Mouse (Mus musculus): ENCODE measurements around the gene Kat6b.

Kat6b gene

GRCm38 (mm10) chr14:21523234-21523633 lies 42.0 kb downstream of the Kat6b start:
- no peak for DNase-seq (ENCODE audit: low read depth)

DNA sequence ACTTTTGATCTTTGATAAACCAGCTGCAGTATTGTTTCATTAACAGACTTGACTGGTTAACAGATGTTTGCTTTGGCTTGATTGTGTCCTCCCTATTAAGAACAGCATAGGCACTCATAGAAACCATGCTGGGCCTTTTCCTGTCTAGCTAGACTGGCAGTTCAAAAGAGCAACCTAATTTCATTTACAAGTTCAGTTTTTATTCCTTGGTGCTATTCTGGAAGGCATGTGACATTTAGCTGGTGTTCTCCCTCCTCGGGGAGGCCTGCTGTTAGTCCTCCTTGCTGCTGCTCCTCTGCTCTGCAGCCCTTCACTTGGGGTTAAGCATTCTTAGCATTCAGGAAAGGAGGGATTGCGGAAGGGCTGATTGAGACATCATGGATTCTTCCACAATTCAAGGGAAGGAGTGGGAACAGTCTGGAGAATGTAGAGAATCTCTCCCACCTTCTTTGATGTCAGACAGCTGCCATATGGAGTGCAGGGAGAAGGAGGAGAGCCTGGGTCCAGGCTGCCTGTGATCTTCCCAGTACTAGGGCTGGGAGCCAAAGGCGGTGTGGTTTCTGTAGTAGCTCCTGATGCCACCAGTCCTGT lies 42.7 kb downstream of the Kat6b start:
- DNase-seq (ENCODE audit: low read depth): no peak

DNA sequence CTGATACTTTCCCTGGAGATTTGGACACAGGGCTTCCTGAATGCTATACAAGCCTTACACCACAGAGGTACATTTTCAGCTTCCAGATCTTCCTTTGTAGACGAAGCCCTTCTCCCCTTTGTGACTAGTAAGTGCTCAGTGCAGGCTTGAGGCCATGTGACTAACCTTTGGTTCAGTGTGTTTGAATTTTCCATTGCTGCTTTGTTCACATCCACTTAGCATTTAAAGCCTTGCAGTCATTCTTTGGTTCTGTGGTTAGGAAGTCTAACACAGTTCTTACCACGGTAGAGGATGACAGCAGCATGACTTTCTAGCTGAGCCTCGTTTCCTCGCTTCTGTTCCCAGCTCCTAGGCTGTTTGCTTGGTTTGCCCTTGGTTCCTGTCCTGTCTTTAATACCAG lies 44.4 kb downstream of the Kat6b start:
- DNase-seq (ENCODE audit: low read depth): no peak

DNA sequence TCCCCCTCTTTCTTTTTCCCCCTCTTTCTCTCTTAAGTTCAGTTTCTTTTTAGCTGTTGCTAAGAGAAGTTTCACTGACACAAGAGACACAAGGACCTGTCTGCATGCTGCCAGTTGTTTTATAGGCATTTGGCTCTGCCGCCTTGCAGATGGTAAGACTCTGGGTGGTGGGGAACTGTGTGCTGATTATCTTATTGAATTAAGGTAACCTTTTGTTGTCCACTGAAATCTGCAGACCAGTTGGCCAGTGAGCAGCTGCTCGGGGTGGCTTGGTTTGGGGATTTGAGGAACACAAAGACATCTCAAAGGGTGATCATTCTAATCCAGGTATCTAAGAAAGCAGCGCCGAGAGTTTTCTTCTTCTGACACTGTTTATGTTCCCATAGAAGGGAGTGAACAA lies 52.3 kb downstream of the Kat6b start:
- no peak for DNase-seq (ENCODE audit: low read depth)

DNA sequence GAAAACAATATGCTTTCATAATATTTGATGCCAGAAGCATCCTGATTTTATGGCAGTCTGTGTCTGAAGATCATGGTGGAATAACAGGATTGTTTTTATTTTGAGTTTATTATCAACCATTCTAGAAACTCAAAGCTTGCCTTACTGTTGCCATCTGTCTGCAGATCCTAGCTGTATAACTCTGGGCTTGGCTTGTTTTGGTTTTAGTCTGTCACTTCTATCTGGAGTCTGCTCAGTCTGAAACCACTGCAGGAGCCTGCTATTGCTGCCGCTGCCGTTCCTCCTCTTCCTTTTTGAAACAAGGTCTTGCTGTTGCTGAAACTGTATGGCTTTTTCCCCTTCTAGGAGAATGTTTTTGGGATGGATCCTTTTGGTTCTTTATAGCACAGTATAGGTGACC lies 52.8 kb downstream of the Kat6b start:
- DNase-seq (ENCODE audit: low read depth): no peak

GRCm38 (mm10) chr14:21534542-21535272 lies 53.5 kb downstream of the Kat6b start:
- no peak for DNase-seq (ENCODE audit: low read depth)

DNA sequence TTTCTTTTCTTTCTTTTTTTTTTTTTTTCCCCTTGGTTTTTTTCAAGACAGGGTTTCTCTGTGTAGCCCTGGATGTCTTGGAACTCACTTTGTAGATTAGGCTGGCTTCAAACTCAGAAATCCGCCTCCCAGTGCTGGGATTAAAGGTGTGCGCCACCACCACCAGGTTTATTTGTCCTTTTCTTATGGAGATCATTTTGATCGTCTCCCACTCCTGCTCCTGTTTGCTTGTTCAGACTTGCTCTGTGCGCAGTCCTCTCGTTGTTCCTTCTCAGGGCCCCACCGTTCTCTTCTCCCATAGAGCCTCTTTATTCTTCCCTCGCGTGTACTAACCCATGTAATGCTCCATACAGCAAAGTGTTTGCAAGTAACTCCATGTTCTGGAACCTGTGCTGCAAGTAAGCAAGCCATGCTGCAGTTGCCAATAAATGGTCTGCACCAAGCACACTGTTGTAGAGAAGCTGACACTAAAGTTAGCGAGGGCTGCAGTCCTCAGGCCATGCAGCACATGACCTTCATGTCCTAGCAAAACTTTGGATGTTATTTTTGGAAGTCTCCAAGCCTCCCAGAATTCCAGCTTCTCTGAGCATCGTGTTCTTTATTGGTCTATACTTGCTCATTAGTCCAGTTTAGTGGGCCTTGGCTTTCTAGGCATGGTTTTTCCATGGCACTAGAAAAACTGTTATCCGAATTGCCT lies 55.4 kb downstream of the Kat6b start:
- no peak for DNase-seq (ENCODE audit: low read depth)

GRCm38 (mm10) chr14:21537838-21538237 lies 56.6 kb downstream of the Kat6b start:
- no peak for DNase-seq (ENCODE audit: low read depth)

GRCm38 (mm10) chr14:21539731-21540130 lies 58.5 kb downstream of the Kat6b start:
- no peak for DNase-seq (ENCODE audit: low read depth)

GRCm38 (mm10) chr14:21540361-21540760 lies 59.1 kb downstream of the Kat6b start:
- no peak for DNase-seq (ENCODE audit: low read depth)

GRCm38 (mm10) chr14:21545529-21545928 lies 64.3 kb downstream of the Kat6b start:
- no peak for DNase-seq (ENCODE audit: low read depth)

GRCm38 (mm10) chr14:21546351-21546750 lies 65.1 kb downstream of the Kat6b start:
- DNase-seq (ENCODE audit: low read depth): no peak

DNA sequence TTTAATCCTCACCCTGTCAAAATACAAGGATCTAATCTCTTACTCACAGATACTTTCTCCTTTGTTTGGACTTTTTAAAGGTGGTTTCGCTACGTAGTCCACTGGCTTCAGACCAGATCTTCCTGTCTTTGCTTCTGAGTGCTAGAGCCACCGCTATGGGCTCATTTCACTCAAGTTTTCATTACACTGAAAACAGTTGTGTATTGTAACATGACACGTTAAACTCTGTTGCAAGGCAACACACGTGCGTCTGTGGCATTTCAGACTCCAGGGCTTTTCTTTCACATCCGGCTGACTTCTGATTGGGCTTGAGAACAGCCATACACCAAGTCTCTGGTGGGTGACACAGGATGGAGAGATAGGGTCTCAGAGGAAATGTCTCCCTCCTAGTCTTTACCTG lies 66.1 kb downstream of the Kat6b start:
- DNase-seq (ENCODE audit: low read depth): no peak

GRCm38 (mm10) chr14:21547965-21548364 lies 66.7 kb downstream of the Kat6b start:
- DNase-seq (ENCODE audit: low read depth): no peak

DNA sequence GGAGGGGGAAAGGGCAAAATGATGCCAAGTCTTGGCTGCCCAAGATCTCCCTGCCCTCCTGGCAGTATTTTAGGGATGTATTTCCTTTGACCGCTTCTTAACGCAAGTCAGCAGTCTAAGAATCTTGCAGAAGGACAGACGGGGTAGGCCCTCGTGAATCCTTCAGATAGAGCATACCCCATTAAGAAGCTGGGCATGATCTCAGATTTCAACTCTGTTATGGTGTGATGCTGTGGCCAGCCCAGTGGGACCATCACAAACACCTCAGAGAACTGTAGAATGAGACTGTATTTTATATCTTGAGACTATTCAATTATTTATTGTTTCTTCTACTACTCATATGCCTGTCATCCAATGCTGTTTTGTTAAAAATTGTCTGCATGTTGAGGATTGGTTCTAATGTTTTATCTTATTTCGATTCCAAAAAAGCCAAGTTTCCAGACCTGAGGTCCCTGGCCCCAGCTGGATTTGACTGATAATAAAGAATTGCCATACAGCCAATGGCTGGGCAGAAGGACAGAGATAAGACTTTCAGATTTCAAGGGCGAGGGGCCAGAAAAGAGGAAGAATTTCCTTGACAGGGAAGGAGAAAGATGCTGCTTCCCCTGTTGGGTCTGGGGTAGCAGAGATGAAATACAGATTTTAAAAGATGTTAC lies 67.8 kb downstream of the Kat6b start:
- DNase-seq (ENCODE audit: low read depth): peak; percentile 60

GRCm38 (mm10) chr14:21549608-21550115 lies 68.4 kb downstream of the Kat6b start:
- no peak for DNase-seq (ENCODE audit: low read depth)

DNA sequence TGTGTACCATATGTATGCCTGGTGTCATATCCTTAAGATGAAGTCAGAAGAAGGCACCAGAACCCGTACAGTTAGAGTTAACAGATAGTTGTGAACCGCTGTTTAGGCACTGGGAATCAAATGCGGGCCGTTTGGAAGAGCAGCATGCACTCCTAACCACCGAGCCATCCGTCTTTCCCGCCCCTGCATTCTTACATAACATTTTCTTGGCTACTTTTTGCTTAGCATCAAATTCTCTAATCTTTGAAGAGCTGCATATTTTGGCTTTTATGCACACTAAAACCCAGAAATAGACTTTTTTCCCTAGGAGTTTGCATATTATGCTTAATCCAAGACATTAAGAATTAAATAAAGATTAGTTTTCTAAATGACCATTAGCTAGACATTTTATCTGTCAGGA lies 69.3 kb downstream of the Kat6b start:
- no peak for DNase-seq (ENCODE audit: low read depth)

DNA sequence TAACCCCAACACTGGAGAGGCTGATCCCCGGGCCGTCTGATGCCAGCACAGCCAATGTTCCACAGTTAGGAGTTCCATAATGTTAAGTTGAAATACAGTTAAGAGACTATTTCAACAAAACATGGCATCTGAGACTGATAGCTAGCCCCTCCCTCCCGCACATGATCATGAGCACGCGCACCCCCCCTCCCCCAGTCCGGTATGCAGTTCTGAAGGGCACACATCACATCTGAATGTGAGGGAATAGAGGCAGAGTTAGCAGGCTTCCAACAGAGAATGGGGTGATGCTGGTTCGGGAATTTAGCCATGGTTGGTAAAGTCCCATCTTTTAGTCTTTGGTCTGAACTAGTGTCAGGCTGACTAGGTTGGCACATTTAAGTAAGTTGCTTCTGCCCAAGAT lies 70.4 kb downstream of the Kat6b start:
- no peak for DNase-seq (ENCODE audit: low read depth)

DNA sequence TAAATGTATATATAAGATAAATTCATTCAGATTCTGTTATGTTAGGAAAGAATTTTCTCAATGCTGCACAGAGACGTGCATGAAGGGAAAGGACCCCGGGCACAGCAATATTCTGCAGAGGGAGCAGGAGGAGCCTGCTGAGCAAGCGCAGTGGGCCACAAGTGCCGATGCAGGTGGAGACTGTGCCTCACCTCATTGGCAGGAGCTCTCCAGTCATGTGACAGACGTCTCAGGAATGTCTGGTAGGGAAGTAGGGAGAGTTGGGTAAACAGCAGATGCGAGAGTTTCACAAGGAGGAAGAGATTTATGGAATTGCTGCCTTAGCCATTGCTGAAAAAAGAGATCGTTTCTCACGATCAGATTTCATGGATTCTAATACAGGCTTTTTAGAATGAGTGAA lies 71.7 kb downstream of the Kat6b start:
- no peak for DNase-seq (ENCODE audit: low read depth)

DNA sequence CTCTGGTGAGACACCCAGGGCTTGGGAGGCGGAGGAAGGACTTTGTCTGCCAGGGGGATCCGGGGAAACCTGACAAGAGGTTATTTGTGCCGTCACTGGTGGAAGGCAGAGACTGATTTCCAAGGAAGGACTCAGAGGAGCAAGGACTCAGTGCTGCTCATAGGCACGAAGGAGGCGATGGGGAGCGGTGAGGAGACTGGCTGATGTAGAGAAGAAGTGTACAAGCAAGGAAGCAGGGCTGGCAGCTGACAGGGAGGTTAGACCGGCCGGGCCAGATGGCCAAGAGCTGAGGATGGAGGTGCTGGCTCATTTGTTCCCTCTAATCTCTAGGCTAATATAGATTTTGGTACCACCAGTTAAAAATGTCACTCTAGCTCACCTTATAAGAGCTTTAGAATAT lies 72.8 kb downstream of the Kat6b start:
- DNase-seq (ENCODE audit: low read depth): no peak

DNA sequence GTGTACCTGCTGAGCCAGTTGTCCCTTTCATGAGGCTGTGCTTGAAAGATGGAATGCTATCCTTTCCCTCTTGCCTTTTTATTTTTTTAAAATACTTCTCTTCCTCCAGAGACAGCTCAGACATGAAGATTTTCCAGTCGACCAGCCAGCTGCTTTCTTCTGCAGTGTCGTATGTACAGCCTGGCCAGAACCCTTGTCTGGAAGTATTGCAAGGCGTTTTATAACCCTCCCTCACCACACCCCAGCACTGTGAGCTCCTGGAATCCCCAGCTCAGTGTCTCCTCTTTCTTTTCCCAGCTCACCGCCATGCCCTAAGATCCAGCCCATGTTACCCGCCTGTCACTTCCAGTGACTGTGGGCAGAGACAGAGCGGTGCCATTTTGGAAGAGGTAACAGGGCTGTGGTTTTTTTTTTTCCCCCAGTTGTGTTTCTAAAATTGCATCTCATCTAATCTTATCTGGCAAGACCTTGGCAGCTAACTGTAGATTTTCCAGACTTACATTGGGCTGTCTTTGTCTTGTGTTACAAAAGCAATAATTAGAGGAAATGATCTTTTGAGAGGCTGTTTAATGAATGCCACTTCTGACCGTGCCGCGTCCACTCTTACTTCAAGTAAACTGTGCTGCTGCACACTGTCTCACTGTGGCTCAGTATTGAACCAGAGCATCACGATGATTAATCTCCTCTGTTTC lies 77.4 kb downstream of the Kat6b start:
- DNase-seq (ENCODE audit: low read depth): no peak

GRCm38 (mm10) chr14:21559447-21559846 lies 78.2 kb downstream of the Kat6b start:
- DNase-seq (ENCODE audit: low read depth): no peak
